Mouse (Mus musculus) lung, postnatal 0 days (tissue): ENCODE data around the gene Tmem14c. TPM values are rescaled to one million over a fixed set of nuclear protein-coding genes. Genes with fewer than 3 reads are reported as not detected.
A peak's percentile ranks its signal among the peaks of the same experiment; 100 is the strongest.

Experiments used
- ATAC-seq: fragments of 200-750 bp; cut with Nextera tagmentation; 2 replicates; pipeline ENCODE4 v1.8.0; 2017; ENCODE audit warnings: moderate library complexity
- DNase-seq: peaks from one replicate; pipeline ENCODE4 v3.0.0-alpha.2; 2016; ENCODE audit warnings: low spot score
- H3K27ac ChIP-seq: fragments of 300-500 bp; sonication (generic); 2 replicates; pipeline ENCODE4 v1.5.1; 2014; ENCODE audit warnings: antibody characterized with exemption, mild to moderate bottlenecking, low read length, mixed read lengths
- H3K27me3 ChIP-seq: fragments of 300-500 bp; sonication (generic); replicated peaks from 2 replicates; pipeline ENCODE4 v1.6.1; 2014; ENCODE audit warnings: low read length, mixed read lengths; ENCODE audit not compliant: insufficient read depth
- H3K36me3 ChIP-seq: fragments of 300-500 bp; sonication (generic); 2 replicates; pipeline ENCODE4 v1.6.1; 2014; ENCODE audit warnings: low read length, mixed read lengths; ENCODE audit not compliant: insufficient read depth
- H3K4me1 ChIP-seq: fragments of 300-500 bp; sonication (generic); 2 replicates; pipeline ENCODE4 v1.6.1; 2014; ENCODE audit warnings: antibody characterized with exemption, low read depth, low read length, mixed read lengths; ENCODE audit not compliant: insufficient read depth
- H3K4me2 ChIP-seq: fragments of 300-500 bp; sonication (generic); replicated peaks from 2 replicates; pipeline ENCODE4 v1.6.1; 2014; ENCODE audit warnings: low read depth, mild to moderate bottlenecking, low read length, moderate library complexity, mixed read lengths
- H3K4me3 ChIP-seq: fragments of 300-500 bp; sonication (generic); 2 replicates; pipeline ENCODE4 v1.5.1; 2014; ENCODE audit warnings: low read depth, low read length
- H3K9ac ChIP-seq: fragments of 300-500 bp; sonication (generic); replicated peaks from 2 replicates; pipeline ENCODE4 v1.6.1; 2014; ENCODE audit warnings: low read depth, mild to moderate bottlenecking
- H3K9me3 ChIP-seq: fragments of 300-500 bp; sonication (generic); 2 replicates; pipeline ENCODE4 v1.6.1; 2016; ENCODE audit warnings: low read length, mixed read lengths
- CTCF ChIP-seq: IDR thresholded peaks from 2 replicates; pipeline ENCODE4 v1.5.1; 2016; ENCODE audit warnings: antibody characterized with exemption, mild to moderate bottlenecking
- EP300 ChIP-seq: IDR thresholded peaks from 2 replicates; pipeline ENCODE4 v1.6.1; 2016; ENCODE audit warnings: antibody characterized with exemption, mild to moderate bottlenecking, control low read depth
- WGBS: fragments of 180-500 bp; shearing (Covaris S2); extraction: QIAGEN DNeasy Blood & Tissue Kit; methylation state at CpG from one replicate; pipeline ENCODE4 v1.1.7; 2014; 5-methylcytosine and 5-hydroxymethylcytosine counted together
- polyA plus RNA-seq: library from polyadenylated mRNA; unstranded; fragments of >200 nt; fragmentation: Nextera tagmentation; extraction: Ambion mirVana; gene quantifications from 2 replicates; pipeline ENCODE4 v1.2.1, GENCODE M21; 2015

The Tmem14c gene
- polyA plus RNA-seq, 1 experiment from 2014 or later, result 219 TPM

DNA sequence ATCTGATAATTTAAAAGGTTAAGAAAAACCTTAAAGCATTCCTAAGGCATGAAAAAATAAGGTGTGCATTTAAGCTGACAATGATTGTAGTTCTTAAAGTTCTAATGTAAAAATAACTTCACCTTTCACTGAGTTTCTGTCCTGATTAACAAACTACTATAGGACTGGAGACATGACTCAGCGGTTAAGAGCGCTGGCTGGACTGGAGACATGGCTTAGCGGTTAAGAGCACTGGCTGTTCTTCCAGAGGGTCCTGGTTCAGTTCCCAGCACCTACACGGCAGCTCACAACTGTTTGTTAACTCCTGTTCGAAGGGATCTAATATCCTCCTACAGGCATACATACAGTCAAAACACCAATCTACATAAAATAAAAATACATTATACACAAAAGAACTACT, 14.1 kb upstream of the Tmem14c start:
- no peaks in the 10 kb centered on the region for H3K9me3 ChIP-seq
- H3K36me3 ChIP-seq, result peaks cover 6% of the 10 kb centered on the region; the same call in 1 of the 2 replicates
- ATAC-seq (no peak), DNase-seq (no peak)
- TF ChIP-seq CTCF, result no peak
- TF ChIP-seq EP300, result no peak
- no peak overlapping the region for H3K9ac ChIP-seq
- H3K4me1 ChIP-seq, result 0 out of 2 replicates have a peak, but pooled peaks cover 3% of the 10 kb centered on the region
- H3K27me3 ChIP-seq, result no peaks in the 10 kb centered on the region
- H3K4me2 ChIP-seq, result peak overlapping the region; percentile 81
- WGBS, result 80% methylated on average over 5 of the region's 5 CpGs
- no peak overlapping the region for H3K27ac ChIP-seq
- H3K4me3 ChIP-seq, result no peak overlapping the region; the same call in 1 of the 2 replicates

DNA sequence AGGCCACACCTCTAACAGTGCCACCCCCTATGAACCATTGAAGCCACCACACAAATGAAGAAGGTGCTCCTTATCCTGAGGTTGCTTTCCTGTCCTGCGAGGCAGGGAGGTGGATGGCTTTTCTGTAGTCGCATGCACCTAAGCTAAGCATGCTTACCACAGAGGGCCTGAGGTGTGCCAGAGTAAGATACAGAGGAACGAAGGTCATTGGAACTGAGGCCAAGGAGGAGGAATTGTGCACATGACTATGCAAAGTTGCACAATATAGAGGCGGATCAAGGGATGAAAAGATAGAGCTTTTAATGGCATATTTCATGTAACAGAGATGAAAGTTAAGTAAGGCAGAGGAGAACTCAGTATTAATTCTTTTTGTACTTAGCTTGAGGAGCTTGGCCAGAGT, 9.8 kb upstream of the Tmem14c start:
- H3K27me3 ChIP-seq, result no peaks in the 10 kb centered on the region
- DNase-seq (no peak), ATAC-seq (no peak)
- WGBS, result 95% methylated on average over 4 of the region's 4 CpGs
- H3K27ac ChIP-seq, result no peak overlapping the region
- H3K4me3 ChIP-seq, result no peak overlapping the region
- peaks cover 36% of the 10 kb centered on the region for H3K36me3 ChIP-seq
- H3K4me1 ChIP-seq, result 0 out of 2 replicates have a peak, but pooled peaks cover 3% of the 10 kb centered on the region
- no peaks in the 10 kb centered on the region for H3K9me3 ChIP-seq
- no peak overlapping the region for H3K9ac ChIP-seq
- H3K4me2 ChIP-seq, result no peak overlapping the region
- TF ChIP-seq CTCF (no peak), EP300 (no peak)

DNA sequence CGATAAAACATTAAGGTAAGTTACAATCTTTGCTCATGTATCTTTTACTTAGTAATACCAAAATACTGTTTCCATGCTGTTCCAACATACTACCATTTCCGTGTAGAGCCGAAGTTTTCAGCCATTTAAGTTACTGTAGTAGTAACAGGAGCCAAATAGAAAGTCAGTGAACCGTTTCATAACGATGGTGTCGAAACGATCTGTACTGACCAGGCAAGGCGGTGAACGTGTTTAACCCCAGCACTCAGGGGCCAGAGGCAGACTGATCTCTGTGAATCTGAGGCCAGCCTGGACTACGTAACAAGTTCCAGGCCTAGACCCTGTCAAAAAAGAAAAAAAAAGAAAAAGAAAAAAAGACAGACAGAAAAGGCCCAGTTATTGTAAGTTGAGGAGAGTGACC, 7.8 kb upstream of the Tmem14c start:
- Histone ChIP-seq H3K9ac (no peak overlapping the region), H3K27ac (no peak overlapping the region), H3K4me2 (no peak overlapping the region), H3K9me3 (no peaks in the 10 kb centered on the region), H3K27me3 (no peaks in the 10 kb centered on the region), H3K4me3 (no peak overlapping the region), H3K36me3 (peaks cover 51% of the 10 kb centered on the region), H3K4me1 (no peaks in the 10 kb centered on the region)
- TF ChIP-seq CTCF, result no peak
- TF ChIP-seq EP300, result no peak
- ATAC-seq (no peak), DNase-seq (no peak)
- 93% methylated on average over 10 of the region's 10 CpGs for WGBS

DNA sequence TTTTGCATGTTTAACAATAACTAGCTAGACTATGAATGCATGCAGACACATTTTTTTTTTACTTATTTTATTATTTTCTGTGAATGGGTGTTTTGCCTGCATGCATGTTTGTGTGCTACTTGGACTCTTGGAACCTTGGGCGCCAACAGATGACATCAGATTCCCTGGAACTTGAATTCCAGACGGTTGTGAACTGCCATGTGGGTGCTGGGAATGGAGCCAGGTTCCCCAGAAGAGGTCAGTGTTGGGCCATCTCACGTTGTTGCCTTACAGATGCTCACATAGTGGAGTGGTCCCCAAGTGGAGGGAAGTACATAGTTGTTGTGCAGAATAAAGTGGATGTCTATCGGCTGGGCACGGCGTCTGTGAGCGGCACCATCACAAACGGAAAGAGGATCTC, 7.1 kb upstream of the Tmem14c start:
- no peaks in the 10 kb centered on the region for H3K27me3 ChIP-seq
- TF ChIP-seq EP300 (no peak), CTCF (no peak)
- DNase-seq, result no peak
- H3K9ac ChIP-seq, result no peak overlapping the region
- H3K9me3 ChIP-seq, result no peaks in the 10 kb centered on the region
- no peak overlapping the region for H3K27ac ChIP-seq
- WGBS, result 78% methylated on average over 8 of the region's 8 CpGs
- no peak overlapping the region for H3K4me3 ChIP-seq
- no peaks in the 10 kb centered on the region for H3K4me1 ChIP-seq
- H3K36me3 ChIP-seq, result peaks cover 51% of the 10 kb centered on the region
- no peak overlapping the region for H3K4me2 ChIP-seq
- ATAC-seq, result no peak

DNA sequence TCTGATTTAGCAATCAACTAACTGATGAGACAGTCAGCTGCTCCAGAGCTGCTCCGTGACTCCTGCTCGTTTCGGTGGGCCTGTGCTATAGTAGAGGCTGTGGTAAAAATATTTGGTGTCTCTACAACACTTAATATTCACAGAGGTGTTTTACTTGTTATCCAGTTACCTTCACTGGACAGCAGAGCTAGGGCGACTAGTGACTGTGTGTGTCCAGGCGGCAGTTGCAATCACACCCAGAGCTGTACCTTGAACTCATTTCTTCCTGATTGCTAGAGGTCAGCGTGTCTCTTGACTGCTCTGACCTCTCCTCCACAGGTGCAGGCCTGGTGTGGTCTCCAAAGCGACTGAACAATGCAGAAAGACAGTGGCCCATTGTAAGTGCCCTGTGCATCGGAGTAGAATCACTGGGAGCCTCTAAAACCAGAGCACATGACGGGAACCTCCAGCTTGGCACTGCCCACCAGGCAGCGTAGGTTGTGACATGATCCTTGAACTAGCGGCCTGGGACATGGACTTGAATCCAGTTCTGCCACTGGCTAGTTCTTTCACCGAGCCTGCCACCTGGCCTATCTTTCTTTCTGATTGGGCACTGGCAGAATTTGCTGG, 809 bp downstream of the Tmem14c start:
- Histone ChIP-seq H3K4me1 (peaks cover 13% of the 10 kb centered on the region; the same call in 1 of the 2 replicates), H3K27me3 (no peaks in the 10 kb centered on the region), H3K9me3 (no peaks in the 10 kb centered on the region), H3K9ac (peak overlapping the region; percentile 69), H3K27ac (peak overlapping the region; percentile 96), H3K36me3 (peaks cover 18% of the 10 kb centered on the region), H3K4me2 (peak overlapping the region; percentile 73), H3K4me3 (peak overlapping the region; percentile 62)
- ATAC-seq (no peak; the same call in 1 of the 2 replicates), DNase-seq (peak; percentile 16)
- 33% methylated on average over 12 of the region's 12 CpGs for WGBS
- TF ChIP-seq CTCF (no peak), EP300 (no peak)

DNA sequence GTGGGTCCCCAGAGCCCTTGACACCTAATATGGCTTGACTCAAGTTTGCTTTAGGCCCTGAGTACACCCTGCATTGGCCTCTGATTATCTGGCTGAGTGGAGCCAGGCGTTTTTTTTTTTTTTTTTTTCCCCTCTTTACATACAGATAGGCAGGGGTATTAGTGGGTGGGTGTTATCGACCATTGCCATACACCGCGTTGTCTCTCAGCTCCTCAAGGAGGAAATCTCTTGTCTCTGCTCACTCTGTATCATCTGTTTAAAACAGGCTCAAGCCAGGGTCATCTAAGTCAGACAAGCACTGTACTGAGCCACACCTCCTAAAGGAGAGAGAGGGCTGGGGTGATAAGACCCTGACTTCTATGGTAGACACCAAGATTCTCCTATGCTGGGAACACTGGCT, 1.7 kb downstream of the Tmem14c start:
- H3K27ac ChIP-seq, result no peak overlapping the region
- TF ChIP-seq EP300 (no peak), CTCF (no peak)
- no peak for DNase-seq
- H3K9ac ChIP-seq, result no peak overlapping the region
- WGBS, result 80% methylated on average over 4 of the region's 4 CpGs
- no peak overlapping the region for H3K4me2 ChIP-seq
- ATAC-seq, result no peak
- no peak overlapping the region for H3K4me3 ChIP-seq
- H3K4me1 ChIP-seq, result peaks cover 13% of the 10 kb centered on the region; the same call in 1 of the 2 replicates
- H3K27me3 ChIP-seq, result no peaks in the 10 kb centered on the region
- H3K36me3 ChIP-seq, result peaks cover 8% of the 10 kb centered on the region; the same call in 1 of the 2 replicates
- no peaks in the 10 kb centered on the region for H3K9me3 ChIP-seq
